Mouse (Mus musculus): Measurements from ENCODE around the gene Rnf114. TPM values are rescaled to one million over a fixed set of nuclear protein-coding genes. Genes with fewer than 3 reads are reported as not detected.

Rnf114 gene
- polyA plus RNA-seq, 1 experiment = 116 TPM

DNA sequence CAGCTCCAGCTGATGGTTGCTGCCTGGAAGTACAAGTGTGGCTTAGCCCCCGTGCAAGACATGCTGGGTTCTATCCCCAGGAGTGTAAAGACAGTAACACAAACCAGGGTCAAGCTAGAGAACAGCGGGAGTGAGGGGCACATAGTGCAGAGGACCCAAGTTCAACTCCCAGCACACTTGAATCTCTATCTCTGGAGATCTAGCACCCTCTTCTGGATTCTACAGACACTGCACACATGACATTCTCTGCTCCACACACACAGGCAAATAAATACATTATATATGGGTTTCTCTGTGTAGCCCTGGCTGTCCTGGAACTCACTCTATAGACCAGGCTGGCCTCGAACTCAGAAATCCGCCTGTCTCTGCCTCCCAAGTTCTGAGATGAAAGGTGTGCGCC lies 20.5 kb downstream of the Rnf114 start:
- H3K4me1 ChIP-seq (ENCODE audit: control insufficient read depth, insufficient read depth, insufficient read length, low read length) = no peaks in the 10 kb centered on the region; the same call in 1 of the 2 replicates
- peaks cover 89% of the 10 kb centered on the region for H3K36me3 ChIP-seq (ENCODE audit: control insufficient read depth, insufficient read depth, low read length)
- H3K27ac ChIP-seq (ENCODE audit: insufficient read depth, low read depth, low read length) = no peak overlapping the region
- 91% methylated on average over 5 of the region's 5 CpGs for WGBS
- no peak overlapping the region for H3K4me3 ChIP-seq (ENCODE audit: low read depth, low read length)
- TF ChIP-seq CTCF (IDR thresholded peaks at IDR 0.05; ENCODE audit: extremely low read depth, insufficient read length, insufficient replicate concordance, low read depth, low read length) (peak; percentile 15; the same call in 1 of the 2 replicates), POLR2A (IDR thresholded peaks at IDR 0.05; ENCODE audit: low read depth, low read length) (no peak)
- H3K27me3 ChIP-seq (ENCODE audit: control insufficient read depth, insufficient read depth, low read length) = no peaks in the 10 kb centered on the region

DNA sequence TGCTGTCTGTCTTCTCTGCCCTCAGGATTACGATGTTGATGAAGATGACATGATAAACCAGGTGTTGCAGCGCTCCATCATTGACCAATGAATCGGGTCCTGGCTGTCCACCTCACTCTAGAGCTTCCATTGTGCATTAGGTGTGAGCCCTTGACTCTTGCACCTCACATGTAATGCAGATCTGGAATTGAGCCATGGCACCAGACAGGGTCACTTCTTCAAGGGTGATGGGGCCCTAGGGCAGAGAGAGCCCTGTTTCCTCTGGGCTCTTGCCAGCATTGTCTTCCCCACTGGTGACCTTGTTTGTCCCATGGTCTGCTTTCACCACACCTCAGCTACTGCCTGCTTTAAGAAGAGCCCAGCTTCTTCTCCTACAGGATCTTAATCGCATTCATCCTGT lies 22.2 kb downstream of the Rnf114 start:
- Histone ChIP-seq H3K27ac (ENCODE audit: insufficient read depth, low read depth, low read length) (no peak overlapping the region), H3K4me3 (ENCODE audit: low read depth, low read length) (no peak overlapping the region), H3K4me1 (ENCODE audit: control insufficient read depth, insufficient read depth, insufficient read length, low read length) (no peaks in the 10 kb centered on the region; the same call in 1 of the 2 replicates), H3K27me3 (ENCODE audit: control insufficient read depth, insufficient read depth, low read length) (no peaks in the 10 kb centered on the region), H3K36me3 (ENCODE audit: control insufficient read depth, insufficient read depth, low read length) (peaks cover 83% of the 10 kb centered on the region)
- WGBS = 91% methylated on average over 4 of the region's 4 CpGs
- TF ChIP-seq POLR2A (IDR thresholded peaks at IDR 0.05; ENCODE audit: low read depth, low read length) (no peak), CTCF (IDR thresholded peaks at IDR 0.05; ENCODE audit: extremely low read depth, insufficient read length, insufficient replicate concordance, low read depth, low read length) (no peak)

DNA sequence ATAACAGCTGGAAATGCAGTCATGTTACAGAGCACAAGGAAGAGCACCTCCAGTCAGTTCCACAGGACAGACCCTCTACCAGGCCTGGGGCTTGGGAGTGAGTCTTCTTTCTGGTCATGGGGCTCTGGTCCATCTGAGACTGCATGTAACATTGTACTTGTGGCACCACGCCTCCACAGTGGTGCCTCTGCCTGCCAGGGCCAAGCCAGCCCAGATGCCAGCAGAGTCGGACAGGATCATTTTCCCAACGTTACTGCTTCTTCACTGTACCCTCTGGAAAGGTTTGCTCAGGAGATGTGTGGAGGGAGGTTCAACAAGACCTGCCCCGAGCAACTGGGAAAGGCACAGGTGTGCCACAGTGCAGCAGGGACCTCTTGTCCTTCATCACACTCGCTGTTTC lies 23.2 kb downstream of the Rnf114 start:
- no peak overlapping the region for H3K4me3 ChIP-seq (ENCODE audit: low read depth, low read length)
- H3K4me1 ChIP-seq (ENCODE audit: control insufficient read depth, insufficient read depth, insufficient read length, low read length) = no peaks in the 10 kb centered on the region
- TF ChIP-seq CTCF (IDR thresholded peaks at IDR 0.05; ENCODE audit: extremely low read depth, insufficient read length, insufficient replicate concordance, low read depth, low read length) (no peak), POLR2A (IDR thresholded peaks at IDR 0.05; ENCODE audit: low read depth, low read length) (no peak)
- H3K27ac ChIP-seq (ENCODE audit: insufficient read depth, low read depth, low read length) = no peak overlapping the region
- H3K27me3 ChIP-seq (ENCODE audit: control insufficient read depth, insufficient read depth, low read length) = no peaks in the 10 kb centered on the region
- WGBS = 82% methylated on average over 5 of the region's 5 CpGs
- peaks cover 78% of the 10 kb centered on the region for H3K36me3 ChIP-seq (ENCODE audit: control insufficient read depth, insufficient read depth, low read length)

DNA sequence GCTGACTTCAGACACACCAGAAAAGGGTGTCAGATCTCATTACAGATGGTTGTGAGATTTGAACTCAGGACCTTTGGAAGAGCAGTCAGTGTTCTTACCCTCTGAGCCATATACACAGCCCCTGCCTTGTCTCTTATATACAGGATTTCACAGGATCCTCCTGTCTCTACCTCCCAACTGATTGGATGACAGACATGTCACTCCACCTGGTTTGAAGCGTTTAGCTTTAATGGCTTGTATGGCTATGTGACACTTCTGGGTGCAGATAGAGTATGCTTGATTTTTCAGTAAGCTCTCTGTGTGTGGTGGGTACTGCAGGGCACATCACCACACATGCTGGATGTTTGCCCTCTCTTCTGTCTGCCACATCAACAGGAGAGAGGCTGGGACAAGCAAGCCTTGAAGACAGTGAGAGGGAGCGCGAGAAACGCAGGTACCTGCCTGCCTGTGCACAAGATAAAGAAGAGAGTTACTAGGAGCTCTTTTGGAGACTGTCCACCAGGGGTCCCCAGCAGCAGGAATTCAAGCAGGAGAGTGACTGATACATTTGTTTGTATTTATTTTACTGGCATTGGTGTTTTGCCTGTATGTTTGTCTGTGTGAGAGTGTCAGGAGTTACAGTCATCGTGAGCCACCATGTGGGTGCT lies 27.3 kb downstream of the Rnf114 start:
- Histone ChIP-seq H3K4me3 (ENCODE audit: low read depth, low read length) (no peak overlapping the region), H3K36me3 (ENCODE audit: control insufficient read depth, insufficient read depth, low read length) (peaks cover 41% of the 10 kb centered on the region), H3K27ac (ENCODE audit: insufficient read depth, low read depth, low read length) (no peak overlapping the region), H3K27me3 (ENCODE audit: control insufficient read depth, insufficient read depth, low read length) (no peaks in the 10 kb centered on the region), H3K4me1 (ENCODE audit: control insufficient read depth, insufficient read depth, insufficient read length, low read length) (no peaks in the 10 kb centered on the region)
- TF ChIP-seq CTCF (IDR thresholded peaks at IDR 0.05; ENCODE audit: extremely low read depth, insufficient read length, insufficient replicate concordance, low read depth, low read length) (peak; percentile 11; the same call in 1 of the 2 replicates), POLR2A (IDR thresholded peaks at IDR 0.05; ENCODE audit: low read depth, low read length) (no peak)
- 80% methylated on average over 5 of the region's 5 CpGs for WGBS

DNA sequence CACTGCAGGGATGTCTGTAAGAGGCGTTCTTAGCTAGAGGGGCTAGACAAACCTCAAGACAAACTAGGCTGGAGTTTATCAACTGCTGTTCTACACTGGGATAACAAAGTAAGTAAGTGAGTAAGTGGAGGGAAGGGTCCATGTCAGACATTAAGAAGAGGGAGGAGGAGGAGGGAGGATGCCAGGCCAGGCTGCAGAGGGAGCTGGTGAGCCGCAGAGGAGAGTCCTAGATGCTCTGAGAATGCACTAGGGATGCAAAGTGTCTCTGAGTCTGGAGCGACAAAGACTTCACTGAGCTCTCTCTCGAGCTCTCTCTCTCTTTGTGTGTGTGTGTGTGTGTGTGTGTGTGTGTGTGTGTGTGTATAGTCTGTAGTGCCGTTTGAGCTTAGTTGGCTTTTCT lies 35.8 kb downstream of the Rnf114 start:
- TF ChIP-seq POLR2A (IDR thresholded peaks at IDR 0.05; ENCODE audit: low read depth, low read length) (no peak), CTCF (IDR thresholded peaks at IDR 0.05; ENCODE audit: extremely low read depth, insufficient read length, insufficient replicate concordance, low read depth, low read length) (0 out of 2 replicates have a peak, but pooled peaks have one; percentile 20)
- Histone ChIP-seq H3K4me1 (ENCODE audit: control insufficient read depth, insufficient read depth, insufficient read length, low read length) (no peaks in the 10 kb centered on the region), H3K4me3 (ENCODE audit: low read depth, low read length) (no peak overlapping the region), H3K36me3 (ENCODE audit: control insufficient read depth, insufficient read depth, low read length) (no peaks in the 10 kb centered on the region), H3K27me3 (ENCODE audit: control insufficient read depth, insufficient read depth, low read length) (no peaks in the 10 kb centered on the region), H3K27ac (ENCODE audit: insufficient read depth, low read depth, low read length) (no peak overlapping the region)
- WGBS = 23% methylated on average over 5 of the region's 5 CpGs

DNA sequence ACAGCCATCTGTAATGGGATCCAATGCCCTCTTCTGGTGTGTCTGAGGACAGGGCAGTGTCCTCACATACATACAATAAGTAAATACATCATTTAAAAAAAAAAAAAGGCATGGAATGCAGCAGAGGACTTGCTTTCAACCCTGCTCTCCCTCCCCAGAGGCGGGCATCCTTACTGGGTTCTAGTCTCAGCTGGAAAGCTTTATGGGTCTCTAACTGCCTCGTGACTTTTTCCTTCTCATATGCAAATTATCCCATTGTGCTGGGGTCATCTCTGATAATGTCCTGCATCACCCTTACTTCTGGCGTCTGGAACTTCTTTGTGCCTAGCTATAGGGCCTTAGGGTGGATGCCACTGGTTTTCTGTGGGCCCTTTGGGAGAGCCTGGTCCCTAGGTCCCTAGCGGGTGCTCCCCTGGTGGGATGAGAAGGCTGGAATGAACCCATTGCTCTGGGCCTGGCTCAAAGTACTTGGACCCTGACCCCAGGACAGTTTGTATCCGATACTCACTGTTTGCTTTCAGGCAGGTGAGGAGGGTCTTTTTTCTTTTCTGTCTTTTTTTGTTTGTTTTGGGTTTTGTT lies 37.6 kb downstream of the Rnf114 start:
- 64% methylated on average over 5 of the region's 5 CpGs for WGBS
- Histone ChIP-seq H3K4me3 (ENCODE audit: low read depth, low read length) (no peak overlapping the region), H3K4me1 (ENCODE audit: control insufficient read depth, insufficient read depth, insufficient read length, low read length) (no peaks in the 10 kb centered on the region), H3K27me3 (ENCODE audit: control insufficient read depth, insufficient read depth, low read length) (no peaks in the 10 kb centered on the region), H3K36me3 (ENCODE audit: control insufficient read depth, insufficient read depth, low read length) (no peaks in the 10 kb centered on the region), H3K27ac (ENCODE audit: insufficient read depth, low read depth, low read length) (no peak overlapping the region)
- TF ChIP-seq CTCF (IDR thresholded peaks at IDR 0.05; ENCODE audit: extremely low read depth, insufficient read length, insufficient replicate concordance, low read depth, low read length) = no peak

DNA sequence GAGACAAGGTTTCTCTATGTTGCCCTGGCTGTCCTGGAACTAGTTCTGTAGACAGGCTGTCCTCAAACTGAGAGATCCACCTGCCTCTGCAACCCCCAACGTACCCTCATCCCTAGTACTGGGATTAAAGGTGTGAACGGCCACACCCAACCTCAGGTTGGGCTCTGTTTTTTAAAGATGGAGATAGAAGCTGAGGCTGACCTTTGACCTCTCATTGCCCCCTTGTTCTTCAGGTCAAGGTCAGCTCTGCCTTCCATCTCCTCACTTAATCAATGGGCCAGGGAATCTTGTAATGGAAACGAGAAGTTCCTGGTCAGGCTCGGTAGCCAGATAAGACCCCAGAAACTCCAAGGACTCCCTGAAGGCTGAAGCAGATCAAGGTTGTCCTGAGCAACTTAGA lies 38.1 kb downstream of the Rnf114 start:
- TF ChIP-seq POLR2A (IDR thresholded peaks at IDR 0.05; ENCODE audit: low read depth, low read length) (no peak), CTCF (IDR thresholded peaks at IDR 0.05; ENCODE audit: extremely low read depth, insufficient read length, insufficient replicate concordance, low read depth, low read length) (no peak)
- H3K36me3 ChIP-seq (ENCODE audit: control insufficient read depth, insufficient read depth, low read length) = no peaks in the 10 kb centered on the region
- H3K27me3 ChIP-seq (ENCODE audit: control insufficient read depth, insufficient read depth, low read length) = no peaks in the 10 kb centered on the region
- H3K4me1 ChIP-seq (ENCODE audit: control insufficient read depth, insufficient read depth, insufficient read length, low read length) = no peaks in the 10 kb centered on the region
- H3K27ac ChIP-seq (ENCODE audit: insufficient read depth, low read depth, low read length) = no peak overlapping the region
- WGBS = 70% methylated on average over 4 of the region's 4 CpGs
- no peak overlapping the region for H3K4me3 ChIP-seq (ENCODE audit: low read depth, low read length)
